Mouse (Mus musculus) gastrocnemius, postnatal 10 days (tissue): ENCODE measurements around the gene Map2k7. TPM values are rescaled to one million over a fixed set of nuclear protein-coding genes. Genes with fewer than 3 reads are reported as not detected.

Experiments used
- DNase-seq: peaks from one replicate; pipeline ENCODE4 v3.0.0; 2021; ENCODE audit warnings: mixed read lengths
- long read RNA-seq, 2 experiments: library from polyadenylated mRNA; stranded (forward); transcript quantifications; one replicate each; pipeline ENCODE4 v2.0.0; 2021
- total RNA-seq, 2 experiments: library from RNA; stranded (reverse); gene quantifications; 2 replicates each; pipeline ENCODE4 v1.2.3; 2021

The Map2k7 gene
- 10 to 100 TPM; 61.4 to 65.5 TPM for total RNA-seq
- long read RNA-seq, experiment 1, transcript Map2k7-202 (12 exons, 3,525 nt): major isoform, 60 of 76 reads
- long read RNA-seq, experiment 1, partial matches to known transcripts: 5 of 76 reads
- long read RNA-seq, experiment 1, other reads (novel, unspliced or antisense): 8 of 76 reads
- long read RNA-seq, experiment 2, transcript Map2k7-202 (12 exons, 3,525 nt): major isoform, 32 of 39 reads
- long read RNA-seq, experiment 2, partial matches to known transcripts: 2 of 39 reads
- long read RNA-seq, experiment 2, other reads (novel, unspliced or antisense): 0 of 39 reads

GRCm38 (mm10) chr8:4238434-4239192 is at the start of gene Map2k7, which contains the start of gene Gm49320:
Gene Map2k7, plus strand, starts transcription at chr8:4238740.
Gene Gm49320, plus strand, starts transcription at chr8:4238865.
- peak; percentile 100 for DNase-seq

GRCm38 (mm10) chr8:4189031-4189722 is 49.4 kb upstream of the Map2k7 start:
- no peak for DNase-seq

GRCm38 (mm10) chr8:4192305-4192704 is 46.2 kb upstream of the Map2k7 start:
- no peak for DNase-seq

- peak; percentile 91 for DNase-seq
These were observed 45.5 kb upstream of the Map2k7 start for GRCm38 (mm10) chr8:4192807-4193587.

- no peak for DNase-seq
These were observed 45.0 kb upstream of the Map2k7 start for GRCm38 (mm10) chr8:4193588-4193894.

- DNase-seq: no peak
These were observed 37.2 kb upstream of the Map2k7 start for GRCm38 (mm10) chr8:4201321-4201720.

- DNase-seq: no peak
These were observed 33.1 kb upstream of the Map2k7 start for GRCm38 (mm10) chr8:4205246-4206123.

GRCm38 (mm10) chr8:4206182-4207015 is 32.1 kb upstream of the Map2k7 start:
- DNase-seq: no peak

- no peak for DNase-seq
These were observed 31.6 kb upstream of the Map2k7 start for GRCm38 (mm10) chr8:4207016-4207350.

GRCm38 (mm10) chr8:4211097-4211496 is 27.4 kb upstream of the Map2k7 start:
- DNase-seq: no peak

GRCm38 (mm10) chr8:4212809-4213209 is 25.7 kb upstream of the Map2k7 start:
- no peak for DNase-seq

- no peak for DNase-seq
These were observed 25.1 kb upstream of the Map2k7 start for GRCm38 (mm10) chr8:4213210-4214005.

GRCm38 (mm10) chr8:4214006-4214980 is 24.2 kb upstream of the Map2k7 start:
- DNase-seq: no peak

- DNase-seq: no peak
These were observed 22.2 kb upstream of the Map2k7 start for GRCm38 (mm10) chr8:4216296-4216695.

- DNase-seq: no peak
These were observed 21.5 kb upstream of the Map2k7 start, which contains the start of gene Prr36 for GRCm38 (mm10) chr8:4216791-4217621. Gene Prr36, minus strand, starts transcription at chr8:4217459.

- no peak for DNase-seq
These were observed 18.9 kb upstream of the Map2k7 start for GRCm38 (mm10) chr8:4219617-4220016.

GRCm38 (mm10) chr8:4222059-4222458 is 16.5 kb upstream of the Map2k7 start:
- no peak for DNase-seq
